Mouse (Mus musculus) bone marrow, adult 2 months (tissue): ENCODE measurements around the gene Pigz.

ENCODE experiments used
- CTCF ChIP-seq: fragments of 200-500 bp; IDR thresholded peaks from 2 replicates; pipeline ENCODE4 v1.5.1; 2011; ENCODE audit warnings: low read length, control low read depth; ENCODE audit not compliant: control insufficient read depth, insufficient read depth
- POLR2A ChIP-seq: fragments of 200-500 bp; IDR thresholded peaks from 2 replicates; pipeline ENCODE4 v1.6.1; 2011; ENCODE audit warnings: low read depth, mild to moderate bottlenecking, control low read depth, low read length, borderline replicate concordance; ENCODE audit not compliant: control insufficient read depth

GRCm38 (mm10) chr16:31933751-31934549 lies at the start of gene Pigz:
- TF ChIP-seq POLR2A (no peak), CTCF (no peak)
